Mouse (Mus musculus): ENCODE measurements at regions not wholly inside any gene's neighbourhood (a gene's known extent, or its start where the extent isn't known, plus 50 kb on each side); places are given as distances from the start of the nearest gene placed in this dataset.
A peak's percentile ranks its signal among the peaks of the same experiment; 100 is the strongest.

GRCm38 (mm10) chr13:80946034-80946433, 62.9 kb downstream of the Arrdc3 start:
- no peak for DNase-seq

GRCm38 (mm10) chr13:80947705-80948104, 64.5 kb downstream of the Arrdc3 start:
- DNase-seq, result no peak

GRCm38 (mm10) chr13:80949133-80949697, 66.0 kb downstream of the Arrdc3 start:
- peak; percentile 86 for DNase-seq

GRCm38 (mm10) chr13:80950239-80950638, 67.1 kb downstream of the Arrdc3 start:
- no peak for DNase-seq

- DNase-seq, result no peak
Measured at GRCm38 (mm10) chr13:80950803-80951202, 67.6 kb downstream of the Arrdc3 start.

- peak; percentile 91 for DNase-seq
Measured at GRCm38 (mm10) chr13:80951327-80951726, 68.1 kb downstream of the Arrdc3 start.

GRCm38 (mm10) chr13:80952851-80953250, 69.7 kb downstream of the Arrdc3 start:
- DNase-seq, result peak; percentile 61

GRCm38 (mm10) chr13:80954059-80954645, 71.0 kb downstream of the Arrdc3 start:
- DNase-seq, result no peak

- DNase-seq, result no peak
Measured at GRCm38 (mm10) chr13:80956966-80957365, 73.8 kb downstream of the Arrdc3 start.

GRCm38 (mm10) chr13:80957419-80958139, 74.4 kb downstream of the Arrdc3 start:
- DNase-seq, result no peak

- peak; percentile 61 for DNase-seq
Measured at GRCm38 (mm10) chr13:80959763-80960162, 76.6 kb downstream of the Arrdc3 start.

- no peak for DNase-seq
Measured at GRCm38 (mm10) chr13:80961985-80962617, 78.9 kb downstream of the Arrdc3 start.

GRCm38 (mm10) chr13:80962789-80963590, 79.8 kb downstream of the Arrdc3 start:
- DNase-seq, result peak; percentile 83

- DNase-seq, result no peak
Measured at GRCm38 (mm10) chr13:80963591-80963940, 80.4 kb downstream of the Arrdc3 start.

- DNase-seq, result peak; percentile 43
Measured at GRCm38 (mm10) chr13:80971664-80972063, 88.5 kb downstream of the Arrdc3 start.

GRCm38 (mm10) chr13:80974424-80974823, 91.2 kb downstream of the Arrdc3 start:
- no peak for DNase-seq

GRCm38 (mm10) chr13:80977266-80977665, 94.1 kb downstream of the Arrdc3 start:
- no peak for DNase-seq

GRCm38 (mm10) chr13:80981201-80981600, 98.0 kb downstream of the Arrdc3 start:
- no peak for DNase-seq

- no peak for DNase-seq
Measured at GRCm38 (mm10) chr13:80986657-80987056, 103.5 kb downstream of the Arrdc3 start.

GRCm38 (mm10) chr13:80989756-80990155, 106.6 kb downstream of the Arrdc3 start:
- DNase-seq, result peak; percentile 68

GRCm38 (mm10) chr13:80992342-80992741, 109.2 kb downstream of the Arrdc3 start:
- peak; percentile 39 for DNase-seq

GRCm38 (mm10) chr13:81008864-81009766, 125.9 kb downstream of the Arrdc3 start:
- no peak for DNase-seq
